ENCODE assay signal across 8 mouse cellular contexts in genomic region chr5:101893820-101894515, GRCm38 (mm10).
DNase-seq lines count a peak whose midpoint lies in the region; ATAC-seq and TF ChIP-seq lines count a peak whose summit lies in the region.

No protein-coding gene starts in this region.

- H3K27ac ChIP-seq in heart, embryonic 12.5 days (ENCODE audit: poor library complexity, severe bottlenecking), result no peak overlapping the region
- H3K27ac ChIP-seq in limb, embryonic 14.5 days (replicated peaks; ENCODE audit: low read depth, low read length), result no peak overlapping the region

- 60% methylated on average over 13 of the region's 13 CpGs for WGBS in heart, embryonic 12.5 days
- 78% methylated on average over 13 of the region's 13 CpGs for WGBS in limb, embryonic 14.5 days

- peaks cover 86% of the 10 kb centered on the region for H3K36me3 ChIP-seq in heart, embryonic 12.5 days
- H3K36me3 ChIP-seq in limb, embryonic 14.5 days (ENCODE audit: control insufficient read depth, insufficient read depth, low read length), result peaks cover 89% of the 10 kb centered on the region

- no peak for TF ChIP-seq POLR2A in limb, embryonic 14.5 days (IDR thresholded peaks at IDR 0.05; ENCODE audit: borderline replicate concordance, extremely low read depth, insufficient read depth, insufficient read length)

- ATAC-seq in heart, embryonic 12.5 days (ENCODE audit: insufficient number of reproducible peaks, low FRiP score), result no peak
- ATAC-seq in limb, embryonic 14.5 days (ENCODE audit: low FRiP score, low read depth), result no peak

- no peak overlapping the region for H3K4me2 ChIP-seq in heart, embryonic 12.5 days
- no peak overlapping the region for H3K4me2 ChIP-seq in limb, embryonic 14.5 days (replicated peaks; ENCODE audit: low read depth, low read length, severe bottlenecking)

- no peaks in the 10 kb centered on the region; the same call in 1 of the 2 replicates for H3K4me1 ChIP-seq in heart, embryonic 12.5 days (replicated peaks)
- H3K4me1 ChIP-seq in limb, embryonic 14.5 days (ENCODE audit: control insufficient read depth, insufficient read depth, low read length), result no peaks in the 10 kb centered on the region

- H3K27me3 ChIP-seq in heart, embryonic 12.5 days (replicated peaks), result no peaks in the 10 kb centered on the region
- H3K27me3 ChIP-seq in limb, embryonic 14.5 days (ENCODE audit: control insufficient read depth, insufficient read depth, low read length), result no peaks in the 10 kb centered on the region

- H3K9ac ChIP-seq in heart, embryonic 12.5 days, result no peak overlapping the region
- no peak overlapping the region for H3K9ac ChIP-seq in limb, embryonic 14.5 days (ENCODE audit: low read depth, low read length, severe bottlenecking)

- peak; percentile 55 for DNase-seq in heart, postnatal 4 days
- DNase-seq in right cerebral cortex, adult 2 months (ENCODE audit: low spot score in 2 of 2), result peak; percentile 35 to 42
- DNase-seq in right cerebral cortex, postnatal 25 days, result no peak
- peak; percentile 83 for DNase-seq in cerebellum, adult 9-10 months
- peak; percentile 35 for DNase-seq in limb, embryonic 14.5 days (ENCODE audit: low spot score)
- no peak for DNase-seq in urinary bladder, postnatal 10 days (ENCODE audit: low spot score)
- DNase-seq in urinary bladder, postnatal 4 days (ENCODE audit: low spot score in 2 of 2), result no peak

- no peak overlapping the region for H3K4me3 ChIP-seq in heart, embryonic 12.5 days
- no peak overlapping the region for H3K4me3 ChIP-seq in limb, embryonic 14.5 days (replicated peaks; ENCODE audit: low read length)

- no peaks in the 10 kb centered on the region for H3K9me3 ChIP-seq in heart, embryonic 12.5 days (replicated peaks)
- no peaks in the 10 kb centered on the region for H3K9me3 ChIP-seq in limb, embryonic 14.5 days (ENCODE audit: control insufficient read depth, low read length)

Comparison
In these comparisons a context has a peak if more than half of its experiments do, and no peak if none do; other contexts are left out.
1. DNase-seq: peak in heart, postnatal 4 days (single experiment), right cerebral cortex, adult 2 months (2 of 2), cerebellum, adult 9-10 months (single experiment) and limb, embryonic 14.5 days (single experiment); none in right cerebral cortex, postnatal 25 days (single experiment), urinary bladder, postnatal 10 days (single experiment) and urinary bladder, postnatal 4 days (0 of 2).